Mouse (Mus musculus) heart, postnatal 0 days (tissue): ENCODE measurements around the gene Hs3st6.

Experiments used
- CTCF ChIP-seq: IDR thresholded peaks from 2 replicates; pipeline ENCODE4 v1.5.1; 2016; ENCODE audit warnings: antibody characterized with exemption, control low read depth, low read depth
- EP300 ChIP-seq: IDR thresholded peaks from 2 replicates; pipeline ENCODE4 v1.6.1; 2016; ENCODE audit warnings: antibody characterized with exemption, low read depth

- TF ChIP-seq CTCF, result no peak
- TF ChIP-seq EP300, result no peak
These were observed 8.9 kb upstream of the Hs3st6 start for GRCm38 (mm10) chr17:24743896-24744295.
